Mouse (Mus musculus): ENCODE measurements around the gene Thumpd3.
A peak's percentile ranks its signal among the peaks of the same experiment; 100 is the strongest.

Gene Thumpd3

DNA sequence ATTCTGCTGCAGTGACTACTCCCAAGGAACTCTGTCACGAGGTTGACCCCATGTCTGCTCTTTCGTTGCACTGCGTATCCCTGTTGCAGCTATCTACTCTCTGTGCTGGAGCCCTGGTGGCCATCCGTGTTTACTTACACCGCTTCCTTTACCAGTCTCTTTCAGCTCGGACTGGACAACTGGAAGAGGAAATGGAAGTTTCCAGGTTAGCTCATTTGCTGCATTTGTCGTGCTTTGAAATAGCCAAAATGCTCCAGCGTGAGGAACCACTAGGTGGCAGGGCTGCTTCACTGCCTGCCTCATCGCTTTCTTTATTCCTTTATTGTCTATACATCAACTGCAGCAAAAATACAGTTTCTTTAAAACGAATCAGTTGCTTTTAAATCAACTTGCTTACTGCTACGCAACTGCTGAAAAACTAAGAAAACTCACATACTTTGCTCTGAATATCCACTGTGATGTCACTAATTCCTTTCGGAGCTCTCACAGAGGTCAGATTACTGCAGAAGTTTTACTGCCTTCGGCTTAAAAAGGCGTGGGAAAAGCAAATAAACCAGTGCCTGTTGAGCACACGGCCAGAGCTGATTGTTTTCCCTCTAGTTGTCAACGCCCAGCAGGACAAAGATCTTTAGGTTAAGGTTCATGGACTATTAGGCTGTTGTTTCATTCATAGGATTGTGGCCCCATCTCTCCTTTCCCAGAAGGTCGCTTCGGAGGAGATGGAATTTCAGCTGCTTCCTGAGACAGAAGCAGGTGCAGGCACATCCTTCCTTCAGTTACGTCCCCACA is 7.9 kb upstream of the Thumpd3 start:
- peak; percentile 39 to 45 for DNase-seq (ENCODE audit: low spot score in 2 of 2)

GRCm38 (mm10) chr6:113038735-113039058 is 7.3 kb upstream of the Thumpd3 start:
- no peak for DNase-seq (ENCODE audit: low spot score in 2 of 2)

DNA sequence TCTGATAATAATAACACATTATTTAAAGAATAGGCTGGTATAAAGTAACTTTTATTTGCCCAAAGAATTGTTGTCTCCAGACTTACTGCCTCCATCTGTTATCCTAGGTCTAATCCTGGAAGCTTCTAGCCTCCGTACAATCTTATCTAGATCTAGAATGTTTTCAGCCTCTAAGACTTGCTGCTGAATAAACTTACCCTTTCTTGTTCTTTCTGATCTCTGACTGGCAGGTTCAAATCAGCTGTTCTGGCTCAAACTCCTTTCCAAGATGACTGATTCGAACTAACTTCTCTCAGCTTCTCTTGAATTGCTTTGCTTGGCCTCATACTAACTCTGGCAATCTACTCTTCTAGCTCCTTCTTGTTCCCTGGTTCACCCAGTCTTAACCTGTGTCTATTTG is 5.7 kb upstream of the Thumpd3 start:
- no peak for DNase-seq (ENCODE audit: low spot score in 2 of 2)

DNA sequence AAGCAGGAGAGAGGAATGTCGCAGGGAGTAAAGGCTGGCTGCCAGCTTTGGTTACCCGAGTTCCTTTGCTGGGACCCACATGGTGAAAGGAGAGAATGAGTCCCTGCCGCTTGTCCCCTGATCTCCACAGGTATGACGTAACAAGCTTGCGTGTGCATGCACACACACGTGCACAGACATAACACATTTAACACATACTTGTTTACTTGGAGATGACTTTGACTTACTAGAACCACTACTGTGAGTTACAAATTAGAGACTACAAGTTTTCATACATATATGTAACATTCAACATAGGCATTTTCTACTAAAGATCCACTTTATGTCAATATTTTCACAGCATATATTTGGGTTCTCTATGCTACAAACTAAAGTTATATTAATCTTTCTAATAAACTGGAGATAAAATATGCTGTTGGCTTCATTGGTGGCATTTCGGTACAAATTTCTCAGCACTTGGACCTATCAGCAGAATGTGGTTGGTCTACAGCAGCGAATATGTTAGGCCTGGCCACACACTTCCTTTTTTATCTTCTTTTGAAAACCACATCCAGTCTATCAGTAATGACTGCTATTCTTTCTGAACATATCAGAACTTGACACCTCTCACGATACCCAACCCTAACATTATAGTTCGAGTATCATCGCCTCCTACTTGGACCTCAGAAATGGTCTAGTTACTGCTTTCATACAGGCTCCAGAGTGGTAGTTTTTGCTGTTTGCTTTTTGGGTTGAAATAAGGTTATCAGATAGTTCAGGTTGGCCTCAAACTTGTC is 4.6 kb upstream of the Thumpd3 start:
- DNase-seq (ENCODE audit: low spot score in 2 of 2): no peak

DNA sequence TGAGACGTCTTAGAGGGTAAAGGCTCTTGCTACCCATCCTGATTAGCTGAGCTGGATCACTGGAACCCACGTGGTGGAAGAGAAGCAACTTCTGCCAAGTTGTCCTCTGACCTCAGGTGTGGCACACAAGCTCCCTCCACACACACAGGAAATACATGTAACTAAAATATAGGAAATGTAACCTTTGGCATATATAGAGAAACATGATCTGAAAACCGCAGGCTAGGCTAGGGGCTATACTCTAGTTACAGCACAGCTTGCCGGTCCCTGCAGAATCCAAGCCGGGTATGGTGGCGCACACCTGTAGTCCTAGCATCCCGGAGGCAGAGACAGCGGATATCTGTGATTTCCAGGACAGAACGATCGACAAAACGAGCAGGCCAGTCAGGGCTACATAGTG is 450 bp upstream of the Thumpd3 start:
- no peak for DNase-seq (ENCODE audit: low spot score in 2 of 2)

- DNase-seq (ENCODE audit: low spot score in 2 of 2): no peak
Measured at GRCm38 (mm10) chr6:113047016-113047746, 1.2 kb downstream of the Thumpd3 start.

GRCm38 (mm10) chr6:113048371-113048770 is 2.3 kb downstream of the Thumpd3 start:
- DNase-seq (ENCODE audit: low spot score in 2 of 2): no peak

GRCm38 (mm10) chr6:113049159-113049558 is 3.1 kb downstream of the Thumpd3 start:
- no peak for DNase-seq (ENCODE audit: low spot score in 2 of 2)

DNA sequence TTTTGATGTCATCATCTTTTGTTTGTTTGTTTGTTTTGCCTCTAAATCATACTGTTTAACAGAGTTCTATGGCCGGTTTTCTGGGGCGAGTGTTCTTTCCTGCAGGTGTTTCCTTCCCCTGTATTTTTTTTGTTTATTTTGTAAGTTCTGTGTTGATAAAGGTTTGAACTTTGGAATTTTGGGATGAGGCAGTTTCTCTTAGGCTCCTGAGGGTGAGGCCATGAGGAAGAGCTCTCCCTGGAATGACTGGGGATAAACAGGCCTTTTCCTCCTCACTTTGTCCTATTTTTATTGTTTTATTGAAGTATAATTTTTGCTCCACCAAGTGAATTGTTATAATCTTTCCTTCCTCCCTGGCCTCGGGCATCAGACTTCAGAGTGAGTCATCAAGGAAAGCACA is 6.9 kb downstream of the Thumpd3 start:
- DNase-seq (ENCODE audit: low spot score in 2 of 2): no peak

GRCm38 (mm10) chr6:113054552-113055107 is 8.6 kb downstream of the Thumpd3 start:
- DNase-seq (ENCODE audit: low spot score in 2 of 2): no peak

GRCm38 (mm10) chr6:113060892-113061563 is 15.0 kb downstream of the Thumpd3 start:
- no peak for DNase-seq (ENCODE audit: low spot score in 2 of 2)

- no peak for DNase-seq (ENCODE audit: low spot score in 2 of 2)
Measured at GRCm38 (mm10) chr6:113062253-113062652, 16.2 kb downstream of the Thumpd3 start.

DNA sequence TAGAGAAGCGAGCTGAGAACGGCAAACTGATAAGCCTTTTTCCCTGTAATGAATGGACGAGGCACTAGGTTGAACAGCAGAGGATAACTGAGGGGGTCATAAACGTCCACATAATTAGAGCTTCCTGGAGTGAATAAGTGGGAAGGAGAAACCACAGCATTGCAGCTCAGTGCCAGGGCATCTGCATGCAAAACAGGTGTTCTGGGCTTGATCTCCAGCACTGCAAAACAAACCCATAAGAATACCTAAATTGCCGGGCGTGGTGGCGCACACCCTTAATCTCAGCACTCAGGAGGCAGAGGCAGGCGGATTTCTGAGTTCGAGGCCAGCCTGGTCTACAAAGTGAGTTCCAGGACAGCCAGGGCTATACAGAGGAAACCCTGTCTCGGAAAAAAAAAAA is 17.3 kb downstream of the Thumpd3 start:
- no peak for DNase-seq (ENCODE audit: low spot score in 2 of 2)

DNA sequence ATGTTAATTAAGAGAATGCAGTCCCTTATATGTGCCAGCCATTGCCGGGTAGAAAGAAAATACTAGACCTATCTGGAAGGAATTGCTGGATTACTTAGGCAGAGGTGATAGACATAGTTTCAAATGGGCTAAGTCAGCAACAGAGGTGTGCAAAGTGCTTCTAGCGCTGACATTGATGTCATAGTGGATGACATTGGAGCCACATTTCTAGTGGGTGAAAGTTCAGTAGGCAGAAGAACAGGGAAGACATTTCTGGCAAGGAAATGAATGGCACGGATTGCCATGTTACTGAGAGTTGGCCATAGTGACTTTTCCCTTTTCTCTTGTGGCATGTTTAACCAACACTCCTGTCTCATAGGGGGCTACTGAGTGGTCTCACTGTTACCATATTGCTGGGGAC is 19.2 kb downstream of the Thumpd3 start:
- DNase-seq (ENCODE audit: low spot score in 2 of 2): no peak

GRCm38 (mm10) chr6:113069154-113069553 is 23.1 kb downstream of the Thumpd3 start:
- no peak for DNase-seq (ENCODE audit: low spot score in 2 of 2)

- DNase-seq (ENCODE audit: low spot score in 2 of 2): no peak
Measured at GRCm38 (mm10) chr6:113075261-113075660, 29.2 kb downstream of the Thumpd3 start.

DNA sequence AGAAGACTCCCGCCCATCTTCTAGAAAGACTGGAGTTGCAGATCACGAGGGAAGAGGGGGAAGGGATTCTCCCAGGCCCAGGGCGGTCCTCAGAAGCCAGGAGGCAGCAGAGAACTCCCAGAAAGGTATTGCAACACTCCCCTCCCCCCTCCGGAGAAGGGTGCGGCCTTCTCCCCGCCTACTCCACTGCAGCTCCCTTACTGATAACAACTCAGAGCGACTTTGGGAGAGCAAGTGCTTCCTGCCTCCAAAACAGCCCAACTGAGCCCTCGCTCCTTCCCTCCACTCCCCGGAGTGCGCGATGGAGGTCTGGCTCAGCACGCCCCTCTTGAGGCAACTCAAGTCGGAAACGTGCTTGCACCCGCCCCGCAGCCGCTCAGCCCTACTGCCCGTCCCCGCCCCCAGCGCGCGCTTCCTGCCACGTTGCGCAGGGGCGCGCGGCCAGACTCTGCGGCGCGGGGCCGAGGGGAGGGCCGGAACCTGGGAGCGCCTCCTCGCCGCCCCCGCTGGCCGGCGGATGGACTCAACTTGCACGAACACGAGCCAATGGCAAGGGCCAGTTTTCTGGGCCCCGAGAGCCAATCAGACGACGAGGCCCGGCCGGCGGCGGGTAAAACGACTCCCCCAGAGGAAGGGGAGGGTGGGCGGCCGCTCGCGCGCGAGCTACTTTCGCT is 30.1 kb downstream of the Thumpd3 start:
- peak; percentile 92 to 95 for DNase-seq (ENCODE audit: low spot score in 2 of 2)

GRCm38 (mm10) chr6:113076686-113077516 is 30.9 kb downstream of the Thumpd3 start, which contains the start of gene Setd5:
TSS of gene Setd5 (plus strand) at chr6:113077365.
- peak; percentile 98 for DNase-seq (ENCODE audit: low spot score in 2 of 2)

DNA sequence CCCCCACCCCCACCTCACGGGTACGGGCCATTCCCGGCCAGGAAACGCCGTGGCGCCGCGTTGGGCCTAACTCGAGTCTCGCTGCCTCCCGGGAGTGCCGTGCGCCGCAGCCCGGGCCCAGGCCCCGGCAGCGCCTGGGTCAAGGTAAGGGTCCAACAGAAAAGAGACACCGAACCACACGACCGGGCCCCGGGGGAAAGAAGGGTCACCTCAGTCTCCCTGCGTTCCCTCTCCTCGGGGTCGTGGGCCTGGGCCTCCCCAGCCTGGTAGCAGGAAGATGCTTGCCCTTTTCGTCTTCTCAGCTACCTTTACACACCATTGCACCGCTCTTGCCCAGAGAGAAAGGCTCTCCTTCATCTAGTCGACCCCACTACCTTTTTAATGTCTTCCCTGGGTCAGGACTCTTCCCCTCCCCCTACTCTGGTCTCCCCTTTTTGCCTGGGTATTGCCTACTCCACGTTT is 31.6 kb downstream of the Thumpd3 start:
- DNase-seq (ENCODE audit: low spot score in 2 of 2): peak in 1 of 2 experiments; percentile 77

All from urinary bladder, adult 18-20 months (tissue).